Mouse (Mus musculus) spleen, adult 2 months (tissue): ENCODE results near the gene Sgip1.

Source experiments
- CTCF ChIP-seq: fragments of 200-500 bp; IDR thresholded peaks from 2 replicates; pipeline ENCODE4 v1.5.1; 2011; ENCODE audit warnings: mild to moderate bottlenecking, inconsistent platforms; ENCODE audit not compliant: insufficient read depth, insufficient read length, insufficient replicate concordance; ENCODE audit errors: extremely low read depth
- POLR2A ChIP-seq: fragments of 200-500 bp; IDR thresholded peaks from 2 replicates; pipeline ENCODE4 v1.6.1; 2011; ENCODE audit warnings: low read depth, low read length, inconsistent platforms

DNA sequence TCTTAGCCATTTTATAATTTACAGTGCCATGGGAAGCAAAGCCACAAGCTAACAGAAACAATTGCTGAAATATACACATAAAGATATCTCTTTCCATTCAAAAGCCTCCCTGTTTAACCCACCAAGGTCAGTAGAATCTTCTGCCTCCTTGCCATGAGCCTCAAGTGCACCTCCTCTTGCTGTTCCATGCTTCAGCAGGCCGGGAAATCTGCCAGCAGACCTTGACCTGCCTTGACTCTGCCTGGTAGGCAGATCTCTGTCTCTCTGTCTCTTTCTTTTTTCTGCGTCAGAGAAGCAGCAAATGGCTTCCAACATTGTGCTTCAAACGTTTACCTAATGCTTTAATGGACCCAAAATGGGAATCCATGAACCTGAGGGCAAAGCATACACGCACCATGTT, 157.9 kb downstream of the Sgip1 start:
- TF ChIP-seq CTCF (no peak), POLR2A (no peak)
